Mouse (Mus musculus) urinary bladder, adult 2 months (tissue): ENCODE measurements around the gene Batf2. TPM values are rescaled to one million over a fixed set of nuclear protein-coding genes. Genes with fewer than 3 reads are reported as not detected.
"Not testable (repeated sequence)": the region's sequence is repeated elsewhere in the genome, so short reads cannot be mapped to it uniquely, and the experiment has no call there.

ENCODE experiments used
- DNase-seq: peaks from one replicate; pipeline ENCODE4 v3.0.0; 2022; ENCODE audit warnings: low spot score
- polyA plus RNA-seq: library from polyadenylated mRNA; depleted of rRNA; stranded (reverse); fragments of >200 nt; gene quantifications from 2 replicates; pipeline ENCODE4 v1.2.3, GENCODE M21; 2012; rRNA removed

Batf2 gene
- polyA plus RNA-seq, result 5.1 and 9.2 TPM in 2 replicates

DNA sequence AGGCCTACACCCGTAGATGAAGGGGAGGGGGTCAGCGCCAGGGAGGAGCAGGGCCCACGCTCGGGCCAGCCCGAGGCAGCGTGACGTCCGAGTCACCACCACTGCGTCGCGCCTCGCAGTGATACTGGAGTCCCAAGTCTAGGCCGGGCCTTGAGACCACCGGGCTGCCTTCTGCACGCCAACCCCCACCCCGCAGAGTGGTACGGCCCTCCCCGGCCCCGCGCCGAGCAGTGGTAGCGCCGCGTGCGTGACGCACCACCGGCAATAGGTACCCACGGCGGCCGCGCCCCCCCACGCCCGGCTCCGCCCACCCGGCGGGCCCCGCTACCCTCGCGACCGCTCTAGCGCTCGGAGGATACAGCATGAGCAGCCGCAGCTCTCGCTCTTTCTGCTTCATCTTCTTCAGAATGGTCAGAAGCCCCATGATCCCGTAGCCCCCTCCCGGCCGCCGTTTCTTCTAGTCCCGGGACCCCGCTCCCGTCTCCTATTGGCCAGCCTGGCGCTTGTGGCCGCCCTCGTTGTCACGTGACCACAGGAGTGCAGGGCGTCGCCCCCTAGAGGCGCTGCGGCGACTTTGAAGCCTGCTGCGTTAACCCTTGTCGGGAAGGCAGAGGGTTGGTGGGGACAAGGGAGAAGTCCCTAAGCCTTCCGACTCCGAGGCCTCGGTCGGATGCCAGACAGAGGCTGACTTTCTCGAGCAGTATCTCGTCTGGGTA, at the start of gene Batf2:
Gene Batf2, plus strand, starts transcription at position 306 of the 716 bp plus-strand sequence.
- peak; percentile 87 for DNase-seq

DNA sequence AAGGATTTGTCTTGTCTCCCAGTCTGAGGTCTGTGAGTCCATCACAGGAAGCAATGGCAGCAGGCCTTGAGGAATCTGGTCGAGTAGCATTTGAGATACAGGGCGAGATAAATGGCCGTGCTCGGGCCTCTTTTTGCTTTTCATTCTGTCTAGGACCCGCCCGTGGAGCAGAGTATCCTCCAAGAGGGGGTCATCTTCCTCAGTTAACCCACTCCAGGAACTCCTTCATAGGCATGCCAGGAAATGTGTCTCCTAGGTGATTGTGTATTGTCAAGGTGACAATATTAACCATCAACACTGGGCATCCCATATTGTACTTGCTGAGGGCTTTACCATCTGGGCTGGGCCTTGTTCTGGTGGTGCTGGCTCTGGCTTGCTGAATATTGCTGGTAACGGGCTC, 46.7 kb upstream of the Batf2 start, which contains the start of gene AC131692.1:
Gene AC131692.1, plus strand, starts transcription at position 301 of the 400 bp plus-strand sequence.
- no peak for DNase-seq

GRCm38 (mm10) chr19:6097847-6098246, 42.9 kb upstream of the Batf2 start:
- no peak for DNase-seq

DNA sequence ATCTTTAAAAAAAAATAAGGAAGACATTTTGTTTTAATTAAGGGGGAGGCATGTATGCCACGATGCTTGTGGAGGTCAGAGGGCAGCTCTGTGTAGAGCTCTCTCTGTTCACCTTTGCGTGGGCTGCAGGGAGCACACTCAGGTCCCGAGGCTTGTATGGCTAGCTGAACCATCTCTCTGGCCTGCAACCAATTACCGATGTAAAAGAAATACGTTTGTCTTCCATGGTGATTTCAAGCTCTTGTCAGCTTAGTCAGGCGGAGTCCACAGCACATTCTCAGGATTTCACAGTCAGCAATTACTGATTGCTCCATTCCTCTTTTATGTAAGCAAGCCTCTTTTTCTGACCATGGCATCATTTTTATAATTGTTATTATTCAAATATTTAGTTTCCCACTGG, 39.6 kb upstream of the Batf2 start:
- DNase-seq, result no peak

GRCm38 (mm10) chr19:6102169-6102853, 38.5 kb upstream of the Batf2 start:
- DNase-seq, result no peak

DNA sequence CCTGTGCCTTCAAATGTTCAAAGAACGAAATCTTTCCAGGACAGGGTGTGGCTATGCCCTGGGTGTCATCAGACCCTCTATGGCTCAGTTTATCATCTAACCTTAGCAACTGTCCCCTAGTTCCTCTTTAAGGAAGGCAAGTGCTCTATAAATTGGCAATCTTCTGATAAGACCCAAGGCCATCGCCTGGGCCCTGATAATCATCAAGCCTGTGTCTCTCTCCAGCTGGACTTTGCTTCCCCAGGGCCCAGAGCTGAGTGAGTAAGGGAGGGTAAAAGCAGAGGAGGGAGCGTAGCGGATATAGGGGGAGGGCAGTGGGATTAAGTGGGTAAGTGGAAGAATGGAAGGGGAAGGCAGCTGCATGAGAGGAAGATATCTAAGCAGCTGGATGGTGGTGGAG, 36.3 kb upstream of the Batf2 start:
- DNase-seq, result no peak

GRCm38 (mm10) chr19:6105586-6105985, 35.2 kb upstream of the Batf2 start, which contains the start of gene Naaladl1:
Naaladl1 (plus strand) TSS chr19:6105782.
- DNase-seq, result no peak

DNA sequence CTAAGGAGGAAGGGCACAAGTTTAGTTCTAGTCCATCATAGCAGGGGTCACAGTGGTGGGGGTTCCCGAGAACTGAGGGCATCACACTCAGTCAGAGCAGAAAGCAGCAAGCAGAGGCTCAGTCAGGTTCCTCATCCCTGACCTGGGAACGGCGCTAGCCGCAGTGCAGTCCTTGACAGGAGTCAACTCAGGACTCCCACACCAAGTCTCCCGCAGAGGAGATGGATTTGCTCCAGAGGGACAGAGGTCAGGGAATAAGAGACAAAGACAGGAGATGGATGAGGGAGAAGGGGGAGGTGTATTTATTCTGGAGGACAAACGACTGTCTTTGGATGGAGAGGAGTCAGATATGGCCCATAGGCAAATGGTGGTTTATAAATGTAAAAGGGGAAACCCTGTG, 27.7 kb upstream of the Batf2 start:
- DNase-seq, result no peak

GRCm38 (mm10) chr19:6116113-6116850, 24.5 kb upstream of the Batf2 start:
- DNase-seq, result no peak

DNA sequence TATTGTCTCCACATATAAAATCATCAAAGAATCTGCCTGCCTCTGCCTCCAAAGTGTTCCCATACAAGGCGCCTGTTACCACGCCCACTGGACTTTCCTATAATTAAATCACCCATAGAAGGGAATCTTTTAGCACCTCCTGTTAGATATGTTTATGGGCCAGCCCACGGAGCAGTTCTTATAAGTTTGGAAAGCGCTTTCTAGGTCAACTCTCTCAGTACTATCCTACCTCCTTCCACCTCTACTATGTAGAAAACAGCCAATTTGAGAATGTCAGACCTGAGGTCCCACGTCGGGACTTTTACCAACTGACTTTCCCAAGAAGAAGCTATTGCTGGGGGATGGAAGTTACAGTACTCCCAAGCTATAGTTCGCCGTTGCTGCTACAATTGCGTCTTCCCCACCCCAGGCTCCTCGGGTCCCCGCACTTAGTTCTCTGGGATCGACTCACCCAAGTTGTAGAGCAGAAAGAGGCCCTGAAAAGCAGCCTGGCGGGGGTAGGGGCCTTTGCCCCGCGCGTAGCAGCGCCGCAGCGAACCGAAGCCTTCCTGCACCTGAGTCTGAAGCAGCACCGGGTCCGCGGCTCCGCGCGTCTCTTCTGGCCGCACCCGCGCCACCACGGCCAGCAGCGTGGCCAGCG, 23.3 kb upstream of the Batf2 start:
- peak; percentile 61 for DNase-seq

DNA sequence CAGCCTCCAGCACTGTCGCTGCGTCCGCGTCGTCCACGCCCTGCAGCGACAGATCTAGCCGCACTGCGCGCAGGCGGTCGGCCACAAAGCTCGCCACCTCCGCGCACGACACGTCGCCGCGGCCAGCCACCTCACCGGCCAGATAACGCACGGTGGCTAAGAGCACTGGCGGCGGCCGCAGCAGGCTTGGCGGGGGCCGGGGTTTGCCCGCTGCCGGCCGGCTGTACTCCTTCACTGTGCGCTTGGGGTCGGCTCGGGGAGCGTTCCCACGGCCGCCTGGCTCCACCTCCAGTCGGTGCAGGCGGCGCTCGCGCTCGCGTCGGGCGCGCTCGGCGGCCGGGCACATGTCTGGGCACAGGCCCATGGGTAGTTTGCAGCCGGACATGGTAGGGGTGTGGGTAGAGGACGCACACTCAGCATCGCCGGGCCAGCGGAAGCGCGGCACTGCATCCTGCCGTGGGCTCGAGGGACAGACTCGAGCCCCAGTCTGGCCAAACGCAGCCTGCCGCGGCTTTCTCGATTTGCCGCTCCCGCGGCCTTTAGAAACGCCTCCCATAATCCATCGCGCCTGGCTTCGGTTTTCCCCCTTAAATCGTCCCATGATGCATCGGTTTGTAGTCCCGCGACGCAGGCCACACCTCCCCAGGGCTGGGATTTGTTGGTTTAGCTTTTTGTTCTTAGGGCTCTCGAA, 22.7 kb upstream of the Batf2 start, which contains the start of gene Sac3d1:
Gene Sac3d1, minus strand, starts transcription at position 665 of the 691 bp plus-strand sequence.
- peak; percentile 70 for DNase-seq

- DNase-seq, result no peak
Measured at GRCm38 (mm10) chr19:6118677-6119185, 22.1 kb upstream of the Batf2 start.

- no peak for DNase-seq
Measured at GRCm38 (mm10) chr19:6121761-6122160, 19.0 kb upstream of the Batf2 start.

DNA sequence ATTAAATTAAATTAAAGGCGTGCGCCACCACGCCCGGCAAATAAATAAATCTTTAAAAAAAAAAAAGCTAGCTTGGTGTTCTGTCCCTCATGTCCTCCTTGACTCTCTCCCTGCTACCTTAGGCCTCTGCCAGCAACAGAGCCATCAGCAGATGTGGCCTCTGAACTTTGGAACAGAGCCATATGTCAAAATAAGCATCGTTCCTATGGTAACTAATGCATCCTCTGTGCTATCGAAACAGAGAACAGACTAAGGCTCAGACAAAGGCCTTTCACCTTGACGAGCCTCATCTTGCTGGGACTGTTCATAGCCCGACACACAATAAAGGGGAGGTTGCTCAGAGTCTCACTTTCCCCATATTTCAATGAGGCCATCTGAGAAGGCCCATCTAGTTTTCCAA, 17.5 kb upstream of the Batf2 start:
- no peak for DNase-seq

DNA sequence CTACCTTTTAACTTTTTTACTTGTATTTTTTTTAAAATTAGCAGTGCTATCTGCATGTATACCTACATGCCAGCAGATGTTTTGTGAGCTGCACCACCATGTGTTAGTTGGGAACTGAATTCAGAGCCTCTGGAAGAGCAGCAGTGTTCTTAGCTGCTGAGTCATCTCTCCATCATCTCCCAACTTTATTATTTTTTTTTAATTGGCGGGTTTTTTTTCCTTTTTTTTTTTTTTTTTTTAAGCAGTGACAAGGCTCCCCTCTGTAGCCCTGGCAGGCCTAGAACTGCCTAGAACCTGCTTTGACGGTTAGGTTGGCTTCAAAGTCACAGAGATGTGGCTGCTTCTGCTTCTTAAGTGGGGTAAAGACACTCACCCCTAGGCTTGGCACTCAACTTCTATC, 15.9 kb upstream of the Batf2 start:
- DNase-seq, result no peak

GRCm38 (mm10) chr19:6126289-6126688, 14.5 kb upstream of the Batf2 start:
- no peak for DNase-seq

DNA sequence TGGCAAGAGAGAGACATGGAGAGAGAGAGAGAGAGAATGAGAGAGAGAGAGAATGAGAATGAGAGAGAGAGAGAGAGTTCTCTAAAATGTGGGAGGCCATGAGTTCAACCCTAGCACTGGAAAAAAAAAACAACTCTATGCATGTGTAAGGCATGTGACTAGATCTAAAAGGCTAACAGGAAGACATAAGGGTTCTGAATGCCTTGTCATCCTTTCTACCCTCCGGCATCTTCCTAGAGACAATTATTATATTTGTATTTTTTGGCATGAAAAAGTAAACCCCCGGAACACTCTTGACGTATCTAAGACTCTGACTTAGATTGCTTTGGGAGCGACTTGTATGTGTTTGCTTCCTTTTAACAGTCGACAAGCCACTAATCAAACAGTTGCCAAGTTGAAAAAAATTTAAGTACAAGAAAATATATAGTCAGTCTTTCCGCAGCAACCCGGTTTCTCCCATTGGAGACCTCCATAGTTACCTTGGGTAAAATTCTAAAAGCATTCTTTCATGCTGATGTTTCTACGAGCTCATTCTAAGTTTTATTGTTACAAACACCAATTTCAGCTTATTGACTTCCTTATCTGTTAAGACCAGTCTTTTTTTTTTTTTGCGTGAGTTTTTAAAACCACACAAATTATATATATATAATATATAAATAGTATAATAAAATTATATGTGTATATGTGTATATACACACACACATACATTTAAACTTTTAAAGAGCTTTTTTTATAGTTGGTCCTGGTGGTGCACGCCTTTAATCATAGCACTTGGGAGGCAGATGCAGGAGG, 13.8 kb upstream of the Batf2 start:
- DNase-seq, result no peak

DNA sequence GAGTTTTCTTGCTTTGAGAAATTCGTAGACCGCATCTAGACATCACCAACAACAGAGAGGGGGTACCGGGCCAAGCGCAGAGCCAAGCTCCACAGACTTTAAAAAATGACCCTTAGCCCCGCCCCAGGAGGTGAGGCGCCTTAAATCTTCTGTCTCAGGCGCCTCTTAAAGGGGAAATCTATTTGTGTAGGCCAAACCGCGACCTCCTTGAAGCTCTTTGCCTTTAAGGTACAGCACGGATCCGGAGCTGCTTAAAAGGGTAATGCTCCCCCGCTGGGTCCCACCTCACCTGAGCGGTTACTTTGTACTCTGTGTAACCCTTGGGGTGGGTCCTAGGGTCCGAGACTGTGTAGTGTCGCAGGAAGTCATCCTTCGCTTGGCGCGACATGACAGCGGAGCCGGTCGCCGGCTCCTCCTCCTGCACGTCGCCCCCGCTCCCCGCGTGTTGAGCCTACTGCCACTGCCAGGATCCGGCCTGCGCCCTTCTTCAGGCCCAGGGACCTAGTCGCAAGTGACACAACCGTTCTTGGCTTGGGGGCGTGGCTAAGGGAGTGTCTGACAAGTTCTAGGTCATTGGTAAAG, 12.9 kb upstream of the Batf2 start, which contains the start of gene Snx15:
Gene Snx15, minus strand, starts transcription at position 545 of the 582 bp plus-strand sequence.
- DNase-seq, result peak; percentile 85

DNA sequence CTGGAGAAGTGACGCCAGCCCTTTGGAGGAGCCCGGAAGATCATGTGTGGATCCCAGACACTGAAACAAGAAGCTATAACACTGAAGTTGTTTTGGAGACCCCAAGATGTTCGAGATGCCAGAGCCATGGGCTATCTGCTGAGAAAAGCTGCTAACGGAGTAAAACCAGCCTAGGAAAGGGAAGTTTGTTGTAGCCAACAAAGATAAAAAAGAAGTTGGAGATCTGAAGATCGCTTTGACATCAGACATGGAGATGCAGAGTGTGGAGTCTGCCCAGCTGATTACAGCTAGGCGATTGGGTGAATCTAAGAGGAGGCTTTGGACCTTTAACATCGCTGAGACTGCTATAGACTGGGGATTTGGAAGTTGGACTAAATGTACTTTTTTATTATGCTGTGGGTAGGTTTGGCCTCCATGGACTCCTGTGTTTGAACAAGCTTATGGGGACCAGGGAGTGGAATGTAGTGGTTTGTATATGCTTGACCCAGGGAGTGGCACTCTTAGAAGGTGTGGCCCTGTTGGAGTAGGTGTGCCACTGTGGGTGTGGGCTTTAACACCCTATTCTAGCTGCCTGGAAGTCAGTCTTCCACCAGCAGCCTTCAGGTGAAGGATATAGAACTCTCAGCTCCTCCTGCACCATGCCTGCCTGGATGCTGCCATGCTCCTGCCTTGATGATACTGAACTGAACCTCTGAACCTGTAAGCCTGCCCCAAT, 10.2 kb upstream of the Batf2 start:
- DNase-seq, result not testable (repeated sequence)
